Mouse (Mus musculus) left cerebral cortex, adult 2 months (tissue): ENCODE data around the gene Rab5a. TPM values are rescaled to one million over a fixed set of nuclear protein-coding genes. Genes with fewer than 3 reads are reported as not detected.

ENCODE experiments used
- DNase-seq, 2 experiments: peaks; one replicate each; pipeline ENCODE4 v3.0.0; 2021 to 2022; ENCODE audit warnings: low spot score in 2 of 2, mixed read lengths in 1 of 2; ENCODE audit errors: extremely low spot score in 1 of 2
- H3K27ac ChIP-seq: fragments of 200-600 bp; 2 replicates; pipeline ENCODE4 v1.8.1; 2022
- H3K4me3 ChIP-seq: fragments of 200-600 bp; 2 replicates; pipeline ENCODE4 v1.8.1; 2022
- CTCF ChIP-seq: fragments of 200-600 bp; IDR thresholded peaks from 2 replicates; pipeline ENCODE4 v1.8.1; 2022; ENCODE audit warnings: antibody characterized with exemption, mild to moderate bottlenecking, moderate library complexity
- intact Hi-C: fragments of 180-260 bp; cut with DNase I; formaldehyde crosslinking; loops from one replicate; pipeline ENCODE4 v1.15.1; 2025
- long read RNA-seq, 2 experiments: library from polyadenylated mRNA; stranded (forward); transcript quantifications; one replicate each; pipeline ENCODE4 v2.0.0; 2021; ENCODE audit warnings: borderline mapping rate in 2 of 2
- total RNA-seq, 2 experiments: library from RNA; stranded (reverse); gene quantifications; 2 replicates each; pipeline ENCODE4 v1.2.3; 2021

Rab5a gene
- 100 to 1,000 TPM; 117 to 125 TPM for total RNA-seq
- long read RNA-seq, experiment 1, transcript Rab5a-201 (6 exons, 2,366 nt) = major isoform, 177 of 184 reads
- long read RNA-seq, experiment 1, partial matches to known transcripts = 2 of 184 reads
- long read RNA-seq, experiment 1, other reads (novel, unspliced or antisense) = 5 of 184 reads
- long read RNA-seq, experiment 2, transcript Rab5a-201 (6 exons, 2,366 nt) = major isoform, 99 of 105 reads
- long read RNA-seq, experiment 2, partial matches to known transcripts = 4 of 105 reads
- long read RNA-seq, experiment 2, other reads (novel, unspliced or antisense) = 2 of 105 reads

DNA sequence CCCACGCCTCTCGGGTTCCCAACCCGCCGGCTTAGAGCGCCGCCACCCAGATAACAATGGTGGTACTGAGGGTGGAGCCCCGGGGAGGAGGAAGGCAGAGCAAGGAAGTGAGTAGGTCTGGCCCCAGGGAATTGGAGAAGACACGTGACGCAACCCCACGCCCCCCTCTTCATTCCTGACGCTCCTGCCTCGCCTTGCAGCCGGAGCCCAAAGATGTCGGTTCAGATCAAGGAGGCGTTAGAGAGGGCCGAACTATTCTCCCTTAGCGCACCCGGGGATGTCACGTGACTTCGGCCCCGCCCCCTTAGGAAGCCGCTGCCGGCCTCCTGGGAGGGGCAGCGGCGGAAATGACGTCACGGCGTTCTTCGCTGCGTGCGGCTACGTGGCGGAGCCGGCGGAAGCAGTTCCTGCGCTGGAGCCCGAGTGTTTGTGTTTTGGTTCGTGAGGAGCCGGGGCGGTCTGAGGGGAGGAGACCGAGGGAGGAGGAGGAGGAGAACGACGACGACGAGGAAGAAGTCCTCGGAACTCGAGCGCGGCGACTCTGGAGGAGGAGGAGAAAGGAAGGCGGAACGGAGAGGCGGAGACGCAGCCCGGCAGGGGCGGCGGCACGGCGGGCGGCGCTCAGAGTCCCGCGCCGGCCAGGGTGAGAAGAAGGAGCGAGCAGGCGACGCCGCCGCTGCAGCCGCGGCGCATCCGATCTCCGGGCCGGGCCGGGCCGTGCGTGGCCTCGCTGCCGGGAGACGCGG, at the start of gene Rab5a:
TSS of gene Rab5a (plus strand) at position 377 of the 746 bp plus-strand sequence.
- intact Hi-C loops = loop anchor here (1.0 to 5.0 kb wide), 3 partner anchors 88 to 878 kb away; partner anchors contain the start of genes Kat2b and Sgo1
- Histone ChIP-seq H3K27ac (peak within 1 kb of the TSS; percentile 89), H3K4me3 (peak within 1 kb of the TSS; percentile 76)
- TF ChIP-seq CTCF = no peak; the same call in 1 of the 2 replicates
- peak; percentile 99 to 100 for DNase-seq

DNA sequence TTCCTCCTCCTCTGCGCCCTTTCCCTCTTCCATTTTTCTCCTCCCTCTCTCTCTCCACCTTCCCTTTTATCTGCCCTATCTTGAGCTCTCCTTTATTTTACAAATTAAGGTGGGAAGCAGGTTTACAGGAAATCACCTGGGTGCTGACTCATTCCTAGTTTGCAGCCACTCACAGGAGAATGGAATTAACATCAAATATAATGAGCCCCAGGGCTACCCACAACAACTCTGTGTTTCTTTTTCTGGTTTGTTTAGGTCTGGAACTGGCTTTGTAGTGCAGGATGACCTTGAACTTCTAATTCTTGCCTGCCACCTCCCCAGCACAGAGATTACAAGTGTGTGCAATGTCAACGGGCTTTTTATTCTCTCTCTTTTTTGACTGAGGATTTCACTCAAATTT, 22.9 kb upstream of the Rab5a start:
- Histone ChIP-seq H3K27ac (no peak overlapping the region), H3K4me3 (no peak overlapping the region)
- intact Hi-C loops = no loop called here
- TF ChIP-seq CTCF = no peak
- no peak for DNase-seq

DNA sequence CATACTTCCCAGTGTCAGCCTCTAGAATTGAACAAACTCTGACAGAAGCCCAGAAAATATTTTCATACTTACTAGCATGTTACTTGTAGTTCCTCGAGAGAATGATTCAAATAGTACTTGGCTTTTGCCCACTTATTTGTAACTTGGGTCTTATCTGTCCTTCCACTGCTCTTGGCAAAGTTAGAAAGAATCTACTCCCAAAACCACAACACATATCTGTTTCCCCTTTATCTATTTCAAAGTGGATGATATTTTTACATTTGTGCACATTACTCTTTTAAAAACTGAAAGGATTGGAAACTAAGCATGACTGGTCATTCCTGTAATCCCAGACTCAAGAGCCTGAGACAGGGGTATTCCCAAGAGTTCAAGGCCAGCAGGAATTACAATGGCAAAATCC, 22.3 kb upstream of the Rab5a start:
- Histone ChIP-seq H3K4me3 (no peak overlapping the region), H3K27ac (no peak overlapping the region)
- intact Hi-C loops = no loop called here
- DNase-seq = no peak
- no peak for TF ChIP-seq CTCF

DNA sequence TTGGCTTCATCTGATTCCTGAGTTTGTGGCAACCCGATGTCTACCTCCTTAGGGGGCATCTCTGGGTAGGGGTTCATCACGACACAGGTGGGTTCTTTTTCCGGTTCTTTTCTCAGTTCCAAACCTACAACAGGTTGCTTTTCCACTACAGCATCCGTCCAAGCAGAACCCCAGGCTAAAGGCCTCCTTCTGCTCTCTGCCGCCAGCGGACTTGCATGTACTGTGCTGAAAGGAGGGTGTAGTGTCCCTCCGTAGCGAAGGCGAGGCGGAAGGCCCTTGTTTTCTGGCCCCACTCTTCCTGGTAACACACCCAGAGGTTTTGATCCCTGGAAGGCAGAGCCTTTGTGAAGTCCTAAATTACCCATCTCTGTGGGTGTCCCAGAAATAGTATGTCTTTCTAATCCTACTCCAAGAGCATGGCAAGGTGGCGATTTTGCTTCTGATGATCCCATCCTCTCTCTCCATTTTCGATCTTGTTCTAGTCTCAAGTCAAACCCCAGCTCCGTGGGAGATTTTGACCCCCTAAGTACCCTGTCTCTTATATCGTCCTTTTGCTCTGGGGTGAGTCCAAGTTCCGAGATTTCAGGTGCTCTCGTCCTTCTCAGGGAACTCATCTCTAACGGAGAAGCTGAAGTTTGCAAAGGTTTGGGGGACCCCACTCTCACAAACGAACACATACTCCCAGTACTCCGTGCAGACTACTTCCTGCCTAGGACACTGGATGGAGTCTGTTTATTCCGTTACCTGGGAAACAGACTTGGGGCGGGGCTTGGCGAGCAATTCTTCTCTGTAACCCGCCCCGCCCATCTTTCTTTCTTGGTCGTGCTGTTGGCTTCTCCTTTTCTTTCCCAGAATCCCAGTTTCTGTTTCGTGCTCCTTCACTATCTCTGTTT, 16.2 kb upstream of the Rab5a start, which contains the start of gene Efhb:
TSS of gene Efhb (minus strand) at position 719 of the 893 bp plus-strand sequence.
- DNase-seq = peak; percentile 64 to 70
- Histone ChIP-seq H3K27ac (no peak within 1 kb of the TSS), H3K4me3 (peak within 1 kb of the TSS; percentile 50)
- intact Hi-C loops = no loop called here
- no peak for TF ChIP-seq CTCF

DNA sequence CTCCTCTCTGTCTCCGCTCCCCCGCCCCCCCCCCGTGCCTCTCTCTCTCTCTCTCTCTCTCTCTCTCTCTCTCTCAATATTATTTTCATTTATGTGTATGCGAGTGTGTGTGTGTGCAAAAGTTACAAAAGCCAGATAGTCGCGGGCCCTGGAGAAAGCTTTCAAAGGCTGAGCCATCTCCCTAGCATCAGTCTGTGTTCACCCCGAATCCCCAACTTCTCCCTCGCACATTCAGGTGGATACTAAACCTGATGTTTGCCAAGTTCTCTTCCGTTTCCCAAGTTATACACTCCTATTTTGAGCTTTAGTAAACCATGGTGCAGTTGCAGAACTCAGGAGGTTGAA, 15.6 kb upstream of the Rab5a start:
- H3K27ac ChIP-seq = no peak overlapping the region
- TF ChIP-seq CTCF = no peak
- no peak for DNase-seq
- intact Hi-C loops = no loop called here
- H3K4me3 ChIP-seq = peak overlapping the region; percentile 50

DNA sequence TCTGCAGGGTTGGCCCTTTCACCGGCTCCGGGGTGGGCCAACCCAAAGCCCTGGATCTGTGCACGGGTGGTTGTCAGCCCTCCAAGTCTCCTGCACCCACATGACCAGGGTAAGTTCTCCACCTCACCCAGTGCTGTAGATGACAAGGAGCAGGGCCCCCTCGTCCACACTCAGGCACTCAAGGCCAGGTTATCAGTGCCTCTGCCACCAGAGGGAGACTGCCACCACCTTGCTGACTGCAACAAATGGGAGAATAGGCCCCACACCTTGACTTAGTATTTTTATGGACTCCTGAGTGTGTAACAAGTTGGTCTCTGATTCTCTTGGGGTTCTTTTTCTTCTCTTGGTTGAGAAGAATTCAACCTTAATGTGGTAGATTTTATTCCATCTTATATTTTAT, 13.5 kb upstream of the Rab5a start:
- no peak for DNase-seq
- TF ChIP-seq CTCF = peak; percentile 24
- intact Hi-C loops = no loop called here
- H3K27ac ChIP-seq = no peak overlapping the region
- H3K4me3 ChIP-seq = no peak overlapping the region

DNA sequence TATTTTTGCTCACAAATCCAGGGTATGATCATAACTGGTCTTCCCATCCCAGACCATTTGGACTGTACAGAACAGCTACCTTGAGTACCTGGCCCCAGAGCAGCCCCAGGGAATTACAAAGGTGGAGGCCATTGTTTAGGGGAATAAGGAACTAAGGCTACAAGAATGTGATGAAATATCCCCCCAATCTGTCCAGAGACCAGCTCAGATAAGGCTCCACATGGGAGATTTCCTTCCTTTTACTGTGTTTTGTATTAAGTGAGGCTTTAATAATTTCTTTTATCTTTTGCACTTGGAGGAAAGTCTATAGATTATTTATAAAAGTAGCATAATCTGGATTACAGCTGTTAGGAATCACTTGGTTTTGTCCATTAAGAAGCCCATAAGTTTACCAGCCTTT, 10.3 kb upstream of the Rab5a start:
- DNase-seq = no peak
- no peak for TF ChIP-seq CTCF
- no peak overlapping the region for H3K4me3 ChIP-seq
- intact Hi-C loops = no loop called here
- no peak overlapping the region for H3K27ac ChIP-seq

DNA sequence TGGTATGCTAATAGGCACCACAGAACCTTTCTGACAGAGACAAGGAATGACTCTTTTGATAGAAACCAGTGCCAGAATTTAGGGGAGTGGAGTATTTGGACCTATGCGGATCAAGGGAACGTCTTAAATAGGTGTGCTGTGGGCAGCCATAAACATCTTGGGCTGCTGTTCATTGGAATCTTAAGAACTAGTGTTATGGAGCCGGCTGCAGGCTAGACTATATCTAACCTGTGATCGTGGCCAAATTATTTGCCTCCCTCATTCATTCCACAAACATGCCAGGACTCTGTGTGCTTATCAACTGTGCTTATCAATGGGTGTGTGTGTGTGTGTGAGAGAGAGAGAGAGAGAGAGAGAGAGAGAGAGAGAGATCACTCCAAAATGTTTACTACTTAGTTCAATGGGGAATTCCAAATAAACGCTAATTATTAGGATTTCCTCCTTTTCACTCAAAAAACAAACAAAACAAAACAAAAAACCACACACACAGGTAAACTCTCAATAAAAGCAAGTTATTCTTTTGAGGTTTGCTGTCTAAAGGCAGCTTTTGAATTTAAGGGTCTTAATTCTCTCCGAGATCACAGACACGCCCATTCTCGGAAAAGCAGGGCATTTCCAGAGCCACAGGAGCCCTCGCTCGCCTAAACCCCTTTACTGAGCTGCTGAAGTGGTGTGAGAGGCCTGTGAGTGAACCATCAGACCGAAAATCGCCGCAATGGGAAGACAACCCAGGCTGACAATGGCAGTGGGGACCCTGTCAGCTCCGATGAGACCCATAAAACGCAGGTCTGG, 772 bp upstream of the Rab5a start:
- peak overlapping the region; percentile 89 for H3K27ac ChIP-seq

DNA sequence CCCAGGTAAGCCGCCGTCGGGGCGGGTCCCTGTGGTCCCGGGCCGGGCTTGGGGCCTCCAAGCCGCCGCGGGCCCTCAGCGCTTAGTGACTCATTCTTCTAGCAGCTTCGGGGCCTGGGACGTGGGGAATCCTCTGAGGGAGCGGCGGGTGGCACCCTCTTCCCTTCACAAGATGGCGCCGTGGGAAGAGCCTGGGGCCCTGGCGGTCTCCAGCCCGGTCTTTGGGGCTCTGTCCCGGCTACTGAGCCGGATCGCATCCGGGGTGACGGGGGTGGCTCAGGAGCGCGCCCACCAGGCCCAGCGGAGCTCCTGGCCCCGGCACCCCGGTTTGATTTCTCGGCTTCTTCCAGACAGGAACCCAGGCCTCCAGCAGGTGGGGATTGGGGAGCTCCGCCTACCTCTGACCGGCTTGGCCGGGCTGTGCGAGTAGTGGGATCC, 589 bp downstream of the Rab5a start:
- Histone ChIP-seq H3K4me3 (peak overlapping the region; percentile 76), H3K27ac (peak overlapping the region; percentile 89)
- intact Hi-C loops = loop anchor here (2.0 to 5.0 kb wide), 2 partner anchors 88 to 879 kb away; partner anchors contain the start of gene Kat2b
- TF ChIP-seq CTCF = no peak; the same call in none of the 2 replicates
- peak in 1 of 2 experiments; percentile 58 for DNase-seq

More for the DNA sequence above, 772 bp upstream of the Rab5a start:
- no peak for DNase-seq
- H3K4me3 ChIP-seq = peak overlapping the region; percentile 76
- intact Hi-C loops = loop anchor here (1.0 to 5.0 kb wide), 3 partner anchors 89 to 877 kb away; partner anchors contain the start of genes Kat2b and Sgo1
- no peak; the same call in 1 of the 2 replicates for TF ChIP-seq CTCF

DNA sequence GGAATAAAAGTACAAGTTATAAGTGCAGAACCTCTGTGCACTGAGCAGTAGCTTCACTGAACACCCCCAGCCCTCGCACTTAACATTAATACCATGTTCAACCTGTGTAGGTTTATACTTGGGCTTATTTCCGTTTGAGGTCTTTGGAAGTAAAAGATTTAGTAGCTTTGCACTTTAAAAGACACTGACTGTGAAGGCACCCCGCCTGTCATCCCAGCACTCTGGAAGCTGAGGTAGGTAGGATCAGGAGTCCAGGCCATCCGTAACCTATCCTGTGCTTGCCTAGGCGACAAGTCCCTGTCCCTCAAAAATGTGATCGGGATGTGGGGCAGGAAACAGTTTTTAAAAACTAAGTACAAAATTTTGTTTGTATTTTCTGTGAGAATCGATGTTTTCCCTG, 1.4 kb downstream of the Rab5a start:
- Histone ChIP-seq H3K27ac (no peak overlapping the region), H3K4me3 (peak overlapping the region; percentile 76)
- DNase-seq = no peak
- intact Hi-C loops = no loop called here
- TF ChIP-seq CTCF = no peak
